Mouse (Mus musculus): ENCODE measurements around the gene Itgb4. TPM values are rescaled to one million over a fixed set of nuclear protein-coding genes. Genes with fewer than 3 reads are reported as not detected.

Gene Itgb4
- total RNA-seq, 2 experiments from 2014 or later: 5.0 to 5.4 TPM

DNA sequence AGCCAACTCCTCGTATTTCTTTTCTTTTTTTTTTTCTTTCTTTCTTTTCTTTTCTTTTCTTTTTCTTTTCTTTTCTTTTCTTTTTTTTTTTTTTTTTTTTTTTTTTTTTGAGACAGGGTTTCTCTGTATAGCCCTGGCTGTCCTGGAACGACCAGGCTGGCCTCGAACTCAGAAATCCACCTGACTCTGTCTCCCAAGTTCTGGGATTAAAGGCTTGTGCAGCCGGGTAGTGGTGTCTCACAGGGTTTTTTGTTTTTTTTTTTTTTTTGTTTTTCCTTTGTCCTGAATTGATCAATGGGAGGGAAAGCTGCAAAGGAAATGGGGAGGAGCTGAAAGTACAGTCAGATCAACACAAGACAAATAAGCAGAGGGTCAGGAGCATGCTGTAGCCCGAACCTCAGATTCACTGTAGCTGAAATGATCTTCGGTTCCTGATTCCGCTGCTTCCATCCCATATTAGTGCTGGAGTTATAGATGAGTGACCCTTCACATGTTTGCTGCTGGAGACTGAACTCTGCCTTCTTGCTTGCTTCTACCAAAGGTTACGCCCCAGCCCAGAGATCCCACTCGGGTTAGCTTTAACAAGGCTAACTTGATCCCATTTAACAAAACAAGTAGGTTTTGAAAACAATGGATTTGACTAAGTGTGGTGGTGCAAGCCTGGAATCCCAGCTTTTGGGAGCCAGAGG is 53.8 kb downstream of the Itgb4 start:
- no peak for DNase-seq

DNA sequence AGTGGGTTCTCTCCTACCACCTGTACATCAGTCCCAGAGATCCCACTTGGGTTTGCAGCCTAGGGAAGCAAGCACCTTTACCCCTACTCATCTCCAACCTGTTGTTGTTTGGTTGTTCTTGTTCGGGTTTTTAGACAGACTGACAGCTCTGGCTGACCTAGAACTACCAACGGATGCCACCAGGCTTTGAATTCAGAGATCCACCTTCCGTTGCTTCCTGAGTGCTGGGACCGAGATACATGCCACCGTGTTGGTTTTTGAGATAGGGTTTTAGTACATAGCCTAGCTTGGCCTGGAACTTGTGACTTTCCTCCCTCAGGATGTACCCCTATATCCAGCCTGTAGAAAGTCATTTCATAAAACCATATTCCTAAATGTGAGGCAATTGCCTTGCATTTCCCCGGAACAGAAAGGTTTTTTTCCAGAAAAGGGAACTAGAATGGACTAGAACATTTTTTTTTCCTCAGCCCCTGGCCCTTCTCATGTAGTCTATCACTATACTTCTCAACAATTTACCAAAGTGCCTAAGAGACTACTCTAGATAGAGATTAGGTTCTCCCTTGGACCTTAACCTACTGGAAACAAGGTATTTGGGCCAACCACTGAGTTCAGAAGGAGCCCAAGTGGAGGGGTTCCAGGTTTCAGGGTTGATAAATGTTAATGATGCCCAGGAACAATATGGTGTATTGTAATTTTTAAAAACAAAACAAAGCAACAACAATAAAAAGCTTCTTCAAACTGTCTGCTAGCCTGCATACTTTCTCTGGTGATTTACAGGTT is 54.8 kb downstream of the Itgb4 start:
- DNase-seq: no peak

DNA sequence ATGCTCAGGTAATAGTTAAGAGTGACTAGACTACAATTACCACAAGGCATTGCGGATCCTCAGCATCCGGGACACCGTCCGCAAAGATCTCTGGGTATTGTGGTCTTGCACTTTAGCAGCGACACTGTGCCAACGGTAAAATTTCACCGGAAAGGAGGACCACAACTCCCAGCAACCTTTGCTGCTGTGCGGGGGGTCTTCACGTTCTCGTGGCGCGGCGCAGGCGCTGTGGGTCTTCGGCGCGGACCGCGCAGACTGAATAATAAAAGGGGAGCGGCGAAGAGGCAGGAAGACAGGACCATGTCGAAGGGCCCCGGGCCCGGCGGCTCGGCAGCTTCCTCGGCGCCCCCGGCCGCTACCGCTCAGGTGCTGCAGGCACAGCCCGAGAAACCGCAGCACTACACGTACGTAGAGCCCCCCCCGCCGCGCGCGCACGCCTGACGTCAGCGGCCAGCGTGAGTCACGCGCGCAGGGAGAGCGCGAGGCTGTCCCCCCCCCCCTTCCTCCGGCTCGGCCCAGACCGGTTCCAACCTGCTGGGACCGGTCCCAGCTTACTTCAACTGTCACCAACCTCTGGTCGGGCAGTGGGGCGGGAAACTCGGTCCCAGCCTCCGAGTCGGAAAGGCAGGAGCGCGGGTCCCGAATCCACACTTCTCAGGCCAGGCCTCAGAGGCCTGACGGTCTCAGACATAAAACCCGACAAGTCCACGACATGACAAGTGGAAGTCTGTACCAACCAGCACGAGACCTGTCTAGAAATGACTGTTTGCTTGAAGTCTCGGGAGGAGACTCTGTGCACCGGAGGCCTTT is 55.8 kb downstream of the Itgb4 start, which contains the start of gene Unk:
Gene Unk, plus strand, starts transcription at position 235 of the 810 bp plus-strand sequence.
- peak; percentile 96 for DNase-seq

DNA sequence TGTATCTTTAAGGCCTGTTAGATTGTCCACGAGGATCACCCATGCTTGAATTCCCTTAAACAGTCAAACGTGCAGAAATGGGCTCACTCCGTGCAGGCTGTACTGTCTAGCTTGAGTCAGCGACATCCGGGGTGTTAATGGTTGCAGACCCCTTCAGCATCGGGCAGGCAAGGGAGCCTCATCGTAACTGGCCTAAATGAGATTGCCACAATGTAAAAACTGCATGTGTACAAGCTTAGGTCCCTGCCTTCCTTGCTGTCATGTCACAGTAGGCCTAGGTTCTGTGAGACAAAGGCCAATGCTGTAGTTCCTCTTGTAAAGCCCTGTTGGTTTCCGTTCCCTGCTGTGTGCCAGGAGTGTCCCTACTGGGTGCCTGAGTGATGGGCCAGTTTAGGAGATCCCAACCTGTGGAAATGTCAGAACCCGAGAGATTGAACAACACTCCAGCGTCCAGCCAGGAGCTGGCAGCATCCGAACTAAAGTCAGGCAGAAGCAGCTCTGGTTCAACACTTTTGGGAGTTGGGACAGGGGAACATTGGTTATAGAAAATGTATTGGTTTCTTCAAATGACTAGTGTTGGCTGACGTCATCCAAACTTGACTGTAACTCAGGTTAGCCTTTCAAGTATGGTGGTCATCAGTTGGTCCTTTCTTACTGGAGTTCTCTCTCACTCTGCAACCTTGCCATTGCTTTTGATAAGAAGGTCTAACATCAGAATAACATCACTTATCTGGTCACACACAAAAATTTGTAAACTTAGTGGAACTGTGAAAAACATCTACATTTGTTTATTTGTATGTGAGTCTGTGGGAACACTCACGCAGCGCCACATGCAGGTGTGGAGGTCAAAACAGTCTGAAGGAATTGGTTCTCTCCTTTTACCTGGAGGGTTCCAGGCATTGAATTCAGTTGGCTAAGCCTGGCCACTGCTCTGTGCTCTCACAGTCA is 56.7 kb downstream of the Itgb4 start:
- DNase-seq: peak; percentile 45

DNA sequence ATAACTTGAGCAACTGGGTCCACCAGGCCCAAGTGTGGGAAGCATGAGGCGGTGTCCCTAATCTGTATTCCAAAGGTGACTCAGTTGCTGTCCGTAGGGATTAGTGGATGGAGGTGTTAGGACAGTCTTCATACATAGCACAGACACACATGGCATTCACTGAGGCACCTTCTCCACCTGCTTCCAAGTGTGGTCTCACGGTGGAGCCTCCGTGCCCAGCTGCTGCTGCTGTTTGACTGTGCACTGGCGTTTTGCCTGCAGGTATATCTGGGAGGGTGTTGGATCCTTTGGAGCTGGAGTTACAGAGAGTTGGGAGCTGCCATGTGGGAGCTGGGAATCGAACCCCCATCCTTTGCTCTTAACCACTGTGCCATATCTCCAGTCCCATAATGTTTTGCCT is 60.1 kb downstream of the Itgb4 start:
- DNase-seq: no peak

DNA sequence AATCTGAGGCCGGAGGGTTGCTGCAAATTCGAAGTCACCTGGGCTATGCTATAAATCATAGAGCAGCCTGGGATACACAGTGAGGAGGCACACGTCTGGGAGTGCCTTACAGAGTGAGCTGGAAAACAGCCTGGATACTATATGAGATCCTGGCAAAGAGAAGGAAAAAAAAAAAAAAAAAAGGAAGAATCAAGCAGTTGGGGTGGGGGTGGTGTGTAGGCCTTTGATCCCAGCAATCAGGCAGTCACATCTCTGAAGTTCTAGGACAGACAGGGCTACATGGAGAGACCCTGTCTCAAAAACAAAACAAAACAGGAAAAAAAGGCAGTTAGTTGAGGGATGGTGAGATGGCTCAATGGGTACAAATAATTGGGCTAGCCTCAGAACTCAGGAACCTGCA is 62.2 kb downstream of the Itgb4 start:
- DNase-seq: no peak

DNA sequence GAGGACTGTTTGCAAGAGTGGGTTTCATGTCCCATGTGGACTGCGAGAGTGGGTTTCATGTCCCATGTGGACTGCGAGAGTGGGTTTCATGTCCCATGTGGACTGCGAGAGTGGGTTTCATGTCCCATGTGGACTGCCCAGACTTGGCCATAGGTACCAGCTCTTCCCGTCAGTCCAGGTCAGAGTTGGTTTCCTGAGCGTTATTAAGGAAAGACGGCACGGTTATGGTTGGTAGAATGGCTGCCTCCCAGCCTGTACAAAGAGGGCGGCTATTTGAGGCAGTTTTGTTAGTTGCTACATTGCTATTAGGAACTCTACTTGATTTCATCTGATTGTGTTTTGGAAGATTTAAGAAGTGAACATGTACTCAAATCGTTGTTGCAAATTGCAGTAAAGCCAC is 63.3 kb downstream of the Itgb4 start:
- DNase-seq: no peak

DNA sequence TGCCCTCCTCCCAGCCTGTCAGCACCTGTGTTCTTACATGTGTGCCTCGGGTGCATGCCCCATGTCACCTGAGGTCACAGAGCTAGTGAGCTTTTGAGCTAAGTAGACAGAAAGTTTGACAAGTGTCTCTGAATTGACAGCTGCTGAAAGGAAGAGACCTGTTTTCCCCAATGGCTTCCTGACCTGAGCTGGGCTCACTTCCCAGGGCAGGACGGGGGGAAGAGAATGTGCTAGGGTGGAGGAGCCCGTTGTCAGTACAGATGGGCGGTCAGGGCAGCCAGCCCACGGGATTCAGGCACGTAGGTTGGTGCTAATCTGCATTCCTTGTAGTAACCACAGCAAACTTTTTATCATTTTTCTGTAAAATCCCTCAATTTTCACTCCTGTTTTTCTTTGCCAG is 66.1 kb downstream of the Itgb4 start:
- DNase-seq: no peak

DNA sequence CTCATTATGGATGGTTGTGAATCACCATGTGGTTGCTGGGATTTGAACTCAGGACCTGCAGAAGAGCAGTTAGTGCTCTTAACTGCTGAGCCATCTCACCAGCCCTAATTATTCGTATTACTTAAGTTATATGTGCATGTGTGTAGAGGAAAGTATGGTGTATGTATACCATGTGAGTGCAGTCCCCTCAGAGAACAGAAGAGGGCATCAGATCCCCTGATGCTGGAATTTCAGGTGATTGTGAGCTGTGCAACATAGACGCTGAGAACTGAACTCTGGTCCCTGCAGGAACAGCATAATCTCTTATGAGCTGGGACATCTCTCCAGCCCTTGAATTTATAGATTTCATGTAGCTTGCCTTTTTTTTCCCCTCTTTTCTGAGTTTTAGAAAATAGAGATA is 67.3 kb downstream of the Itgb4 start:
- no peak for DNase-seq

DNA sequence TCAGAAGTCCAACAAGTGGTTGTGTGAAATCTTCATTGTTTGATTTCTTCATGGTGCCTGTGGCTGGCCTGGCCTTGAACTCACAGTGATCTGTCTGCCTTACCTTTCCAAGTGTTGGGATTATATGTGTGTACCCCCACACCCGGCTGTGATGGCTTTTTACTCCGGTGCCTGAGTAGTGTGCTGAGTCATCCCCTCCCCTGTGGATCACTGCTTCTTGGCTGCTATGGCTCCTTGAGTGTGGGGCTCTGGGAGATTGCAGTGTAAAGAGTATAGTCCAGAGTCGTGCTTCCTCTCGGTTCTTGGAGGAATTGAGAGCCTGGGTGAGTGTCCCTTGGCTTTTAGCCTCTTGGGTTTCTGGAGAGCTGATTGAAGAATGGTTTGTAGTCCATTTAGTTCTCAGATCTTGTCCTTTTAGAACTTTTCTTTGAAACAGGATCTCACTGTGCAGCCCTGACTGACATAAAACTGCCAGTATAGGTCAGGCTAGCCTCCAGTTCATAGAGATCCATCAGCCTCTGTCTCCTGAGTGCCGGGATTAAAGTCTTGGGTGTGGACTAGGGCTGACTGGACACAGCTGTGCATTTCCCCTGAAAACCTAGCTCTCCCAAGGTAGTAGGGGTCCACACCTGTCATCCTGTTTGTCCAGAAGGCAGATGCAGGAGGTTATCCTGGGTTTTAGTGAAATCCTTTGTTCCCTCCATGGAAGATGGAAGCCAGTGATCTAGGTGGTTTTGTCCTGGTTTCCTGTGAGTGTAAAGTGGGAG is 68.0 kb downstream of the Itgb4 start:
- DNase-seq: no peak

DNA sequence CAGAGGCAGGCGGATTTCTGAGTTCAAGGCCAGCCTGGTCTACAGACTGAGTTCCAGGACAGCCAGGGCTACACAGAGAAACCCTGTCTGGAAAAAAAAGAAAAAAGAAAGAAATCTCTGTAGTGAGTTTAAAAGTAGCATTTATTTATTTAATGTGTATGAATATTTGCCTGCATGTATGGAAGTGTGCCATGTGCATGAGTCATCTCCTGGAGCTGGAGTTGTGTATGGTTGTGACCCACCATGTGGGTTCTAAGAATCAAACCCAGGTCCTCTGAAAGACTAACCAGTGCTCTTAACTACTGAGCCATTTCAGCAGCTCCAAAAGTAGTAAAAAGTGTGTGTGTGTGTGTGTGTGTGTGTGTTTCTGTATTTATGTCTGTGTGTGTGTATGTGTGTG is 68.8 kb downstream of the Itgb4 start:
- no peak for DNase-seq

DNA sequence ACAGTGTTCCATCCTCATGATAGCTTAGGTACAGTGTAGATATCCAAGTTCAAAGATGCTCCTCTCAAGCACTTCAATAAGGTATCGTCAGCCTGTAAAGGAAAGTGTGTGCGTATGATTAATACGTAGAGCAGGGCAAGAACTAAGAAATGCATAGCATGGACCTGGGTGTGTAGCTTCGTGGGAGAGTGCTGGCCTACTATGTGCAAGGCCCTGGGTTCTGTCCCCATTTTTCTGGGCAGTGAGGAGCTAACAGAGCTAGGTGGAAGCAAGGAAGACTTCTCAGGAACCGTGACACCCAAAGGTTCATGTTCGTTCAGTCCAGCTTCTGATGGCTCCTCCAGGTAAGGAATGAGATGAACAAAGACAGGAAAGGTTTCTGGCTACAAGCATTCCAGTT is 70.7 kb downstream of the Itgb4 start:
- DNase-seq: no peak

DNA sequence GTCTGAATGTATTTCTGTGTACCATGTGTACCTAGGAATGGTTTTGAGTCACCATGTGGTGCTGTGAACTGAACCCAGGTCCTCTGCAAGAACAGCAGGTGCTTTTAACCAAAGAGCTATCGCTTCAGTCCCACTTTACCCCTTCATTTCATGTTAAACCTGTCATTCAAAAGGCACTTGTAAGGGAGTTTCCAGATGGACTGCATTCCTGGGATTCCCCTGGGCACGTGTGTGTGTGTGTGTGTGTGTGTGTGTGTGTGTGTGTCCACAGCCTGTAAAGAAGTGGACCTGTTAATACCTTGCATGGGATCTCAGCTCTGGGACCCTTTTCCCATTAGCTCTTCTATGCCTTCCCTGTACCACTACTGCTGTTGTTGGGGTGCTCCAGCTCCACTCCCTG is 75.1 kb downstream of the Itgb4 start:
- DNase-seq: no peak

DNA sequence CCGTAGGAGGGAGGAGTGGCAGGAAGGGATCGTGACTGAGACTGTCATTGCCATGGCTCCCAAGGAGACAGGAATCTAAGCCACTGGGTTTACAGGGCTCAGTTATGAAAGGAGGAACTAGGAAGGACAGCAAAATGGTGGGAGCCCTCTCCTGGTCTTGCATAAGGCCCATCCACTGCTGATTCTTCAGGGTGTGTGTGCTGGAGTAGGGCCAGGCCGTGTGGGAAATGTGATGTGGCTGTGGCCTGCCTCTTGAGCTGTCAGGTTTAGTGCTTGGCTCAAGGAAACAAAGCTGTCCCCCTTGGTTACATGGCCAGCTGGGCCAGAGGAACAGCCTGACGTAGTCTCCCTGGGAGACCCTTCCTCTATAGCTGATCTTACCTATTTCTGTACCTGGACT is 75.7 kb downstream of the Itgb4 start:
- DNase-seq: no peak

DNA sequence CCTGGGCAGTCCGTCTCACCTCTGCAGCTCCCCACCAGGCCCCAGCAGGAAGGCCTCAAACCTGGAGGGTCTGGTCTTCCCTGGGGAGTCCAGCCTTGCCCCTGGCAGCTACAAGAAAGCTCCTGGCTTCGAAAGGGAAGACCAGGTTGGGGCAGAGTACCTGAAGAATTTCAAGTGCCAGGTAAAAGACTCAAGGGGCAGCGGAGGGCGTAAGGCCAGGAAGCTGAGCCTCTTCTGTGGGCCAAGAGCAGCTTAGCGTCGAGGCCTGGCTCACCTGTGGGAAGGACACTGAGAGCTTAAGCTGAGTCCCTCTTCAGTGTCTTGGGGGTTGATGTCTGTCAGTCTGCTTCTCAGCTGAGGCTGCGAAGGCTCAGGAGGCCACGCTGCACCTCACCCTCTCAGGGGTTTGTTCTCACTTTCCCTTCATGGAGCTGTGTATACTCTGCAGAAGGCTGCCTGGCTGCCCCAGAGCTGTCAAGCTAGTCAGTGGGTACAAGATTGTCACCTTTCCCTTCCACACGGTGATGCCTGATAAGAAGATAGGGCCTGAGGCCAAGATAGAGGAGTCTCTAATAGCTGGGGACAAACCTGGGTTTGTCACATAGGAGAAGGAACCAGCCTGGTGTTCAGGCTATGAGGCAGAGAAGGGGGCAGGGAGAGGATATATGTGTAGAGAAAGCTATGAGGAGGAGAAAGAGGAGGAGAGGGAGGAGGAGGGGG is 79.2 kb downstream of the Itgb4 start:
- DNase-seq: no peak

DNA sequence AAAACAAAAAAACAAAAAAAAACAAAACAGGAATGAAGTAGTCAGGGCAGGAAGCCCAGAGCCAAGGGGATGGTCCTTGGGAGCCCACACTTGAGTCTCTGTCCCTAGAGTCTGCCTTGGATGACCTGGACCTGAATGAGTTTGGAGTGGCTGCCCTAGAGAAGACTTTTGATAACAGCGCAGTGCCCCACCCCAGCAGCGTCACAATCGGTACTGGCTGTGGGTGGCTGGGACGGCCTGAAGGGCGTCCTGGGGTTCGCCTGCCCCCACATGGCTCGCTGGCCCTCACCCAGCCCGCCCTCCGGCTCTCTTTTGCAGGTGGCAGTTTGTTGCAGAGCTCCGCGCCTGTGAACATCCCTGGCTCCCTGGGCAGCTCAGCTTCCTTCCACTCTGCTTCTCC is 81.4 kb downstream of the Itgb4 start:
- DNase-seq: no peak

DNA sequence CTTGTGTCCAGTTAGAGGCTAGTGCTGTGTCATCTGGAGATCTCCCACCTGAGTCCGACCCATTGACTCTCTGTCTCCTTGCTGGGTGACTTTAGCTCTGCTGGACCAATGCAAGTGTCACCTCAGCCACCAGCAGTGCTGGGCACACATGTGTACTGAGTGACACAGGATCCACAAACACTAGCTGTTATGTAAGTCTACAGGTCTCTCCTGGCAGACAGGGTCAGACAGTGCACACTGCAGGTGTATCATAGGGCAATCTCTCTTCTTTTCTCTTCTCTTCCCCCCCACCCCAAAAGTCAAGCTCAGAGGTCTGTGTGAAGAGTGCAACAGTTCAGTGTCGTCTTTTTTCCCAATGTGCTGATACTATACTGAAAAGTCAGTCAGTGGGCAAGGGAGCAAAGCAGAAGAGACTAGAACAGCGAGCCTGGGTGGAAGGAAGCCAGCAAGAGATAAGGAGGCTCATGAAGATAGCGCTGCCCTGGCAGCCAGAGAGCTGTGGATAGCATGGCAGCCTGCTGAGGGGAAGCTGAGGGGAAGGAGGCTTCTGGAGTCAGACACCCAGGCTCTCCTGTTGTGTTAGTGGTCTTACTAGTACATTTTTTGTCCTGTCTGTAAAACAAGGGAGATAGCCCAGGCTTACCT is 82.8 kb downstream of the Itgb4 start:
- no peak for DNase-seq

Data from heart, postnatal 4 days (tissue).